Mouse (Mus musculus) small intestine, adult 2 months (tissue): ENCODE data around the gene Zxdc. TPM values are rescaled to one million over a fixed set of nuclear protein-coding genes. Genes with fewer than 3 reads are reported as not detected.
A peak's percentile ranks its signal among the peaks of the same experiment; 100 is the strongest.

Experiments used
- H3K27ac ChIP-seq: fragments of 200-500 bp; 2 replicates; pipeline ENCODE4 v1.5.1; 2012; ENCODE audit warnings: low read depth, low read length, control low read depth, inconsistent platforms; ENCODE audit not compliant: insufficient read depth
- H3K27me3 ChIP-seq: fragments of 200-500 bp; 2 replicates; pipeline ENCODE4 v1.6.1; 2012; ENCODE audit warnings: mild to moderate bottlenecking, moderate library complexity, low read length, inconsistent platforms; ENCODE audit not compliant: control insufficient read depth, insufficient read depth
- H3K36me3 ChIP-seq: fragments of 200-500 bp; 2 replicates; pipeline ENCODE4 v1.6.1; 2012; ENCODE audit warnings: mild to moderate bottlenecking, low read length, control low read depth, inconsistent platforms; ENCODE audit not compliant: control insufficient read depth, insufficient read depth
- H3K4me1 ChIP-seq: fragments of 200-500 bp; 2 replicates; pipeline ENCODE4 v1.6.1; 2012; ENCODE audit warnings: low read length, inconsistent platforms, mixed read lengths; ENCODE audit not compliant: control insufficient read depth, insufficient read depth, insufficient read length
- H3K4me3 ChIP-seq: fragments of 200-500 bp; 2 replicates; pipeline ENCODE4 v1.5.1; 2012; ENCODE audit warnings: low read depth, mild to moderate bottlenecking, control low read depth, inconsistent platforms, low read length, moderate library complexity
- CTCF ChIP-seq: fragments of 200-500 bp; IDR thresholded peaks from 2 replicates; pipeline ENCODE4 v1.5.1; 2012; ENCODE audit warnings: low read depth, mild to moderate bottlenecking, control low read depth, inconsistent platforms, low read length, moderate library complexity, mixed read lengths; ENCODE audit not compliant: insufficient replicate concordance, insufficient read length; ENCODE audit errors: extremely low read depth
- POLR2A ChIP-seq: fragments of 200-500 bp; IDR thresholded peaks from 2 replicates; pipeline ENCODE4 v1.6.1; 2012; ENCODE audit warnings: low read depth, mild to moderate bottlenecking, control low read depth, inconsistent platforms, low read length, moderate library complexity
- WGBS: fragments of 180-500 bp; shearing (Covaris S2); methylation state at CpG from one replicate; pipeline ENCODE4 v1.1.7; 2018; 5-methylcytosine and 5-hydroxymethylcytosine counted together
- polyA plus RNA-seq: library from polyadenylated mRNA; depleted of rRNA; stranded (reverse); fragments of >200 nt; gene quantifications from 2 replicates; pipeline ENCODE4 v1.2.3, GENCODE M21; 2012

The Zxdc gene
- polyA plus RNA-seq, 1 experiment: 26.8 TPM

DNA sequence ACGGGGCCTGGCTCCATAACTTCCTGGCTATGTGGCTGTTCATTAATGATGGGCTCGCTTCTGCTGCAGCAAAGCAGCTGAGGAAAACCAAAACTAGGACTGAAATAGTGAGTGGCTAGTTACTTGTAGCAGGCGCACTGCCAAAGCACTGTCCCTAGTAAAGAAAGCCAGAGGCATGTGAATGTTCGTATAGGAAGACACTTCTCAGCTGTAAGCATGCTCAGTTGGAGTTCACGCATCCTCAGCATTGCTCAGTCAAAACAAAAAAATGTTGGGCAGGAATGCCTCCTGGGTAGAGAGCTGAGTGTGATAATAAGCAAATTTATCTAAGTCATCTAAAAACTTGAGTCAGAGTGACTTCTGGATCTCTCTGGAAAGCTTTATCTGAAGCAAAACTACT lies 11.2 kb upstream of the Zxdc start:
- Histone ChIP-seq H3K36me3 (no peaks in the 10 kb centered on the region), H3K4me1 (peaks cover 15% of the 10 kb centered on the region; the same call in 1 of the 2 replicates), H3K27ac (no peak overlapping the region), H3K4me3 (no peak overlapping the region), H3K27me3 (no peaks in the 10 kb centered on the region)
- TF ChIP-seq POLR2A: no peak
- TF ChIP-seq CTCF: no peak
- WGBS: 64% methylated on average over 5 of the region's 5 CpGs

DNA sequence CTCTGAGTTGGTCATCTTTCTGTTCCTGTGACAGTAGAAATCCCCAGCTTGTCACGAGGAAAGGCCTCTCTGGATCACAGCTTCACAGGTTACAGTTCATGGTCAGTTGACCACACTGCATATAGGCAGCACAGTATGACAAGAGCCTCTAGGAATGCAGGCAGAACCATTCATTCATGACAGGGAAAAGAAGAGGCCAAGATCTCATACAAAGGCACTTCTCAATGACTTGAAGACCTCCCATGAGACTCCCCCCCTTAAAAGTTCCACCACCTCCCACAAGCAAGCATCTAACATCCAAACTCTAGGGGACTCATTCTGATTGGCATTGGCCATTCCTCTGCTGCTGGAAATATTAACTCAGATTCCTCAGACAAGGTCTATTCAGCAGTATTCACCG lies 9.8 kb upstream of the Zxdc start:
- H3K27me3 ChIP-seq: no peaks in the 10 kb centered on the region
- H3K27ac ChIP-seq: 0 out of 2 replicates have a peak overlapping the region, but pooled peaks have one; percentile 51
- WGBS: 81% methylated on average over 2 of the region's 2 CpGs
- TF ChIP-seq CTCF (no peak), POLR2A (no peak)
- H3K36me3 ChIP-seq: no peaks in the 10 kb centered on the region
- H3K4me3 ChIP-seq: no peak overlapping the region
- H3K4me1 ChIP-seq: peaks cover 15% of the 10 kb centered on the region; the same call in 1 of the 2 replicates

GRCm38 (mm10) chr6:90360024-90360781 lies 9.1 kb upstream of the Zxdc start:
- Histone ChIP-seq H3K27me3 (no peaks in the 10 kb centered on the region), H3K4me1 (peaks cover 15% of the 10 kb centered on the region; the same call in 1 of the 2 replicates), H3K27ac (peak overlapping the region; percentile 51), H3K36me3 (no peaks in the 10 kb centered on the region), H3K4me3 (no peak overlapping the region)
- 13% methylated on average over 7 of the region's 7 CpGs for WGBS
- TF ChIP-seq CTCF: no peak
- TF ChIP-seq POLR2A: no peak

DNA sequence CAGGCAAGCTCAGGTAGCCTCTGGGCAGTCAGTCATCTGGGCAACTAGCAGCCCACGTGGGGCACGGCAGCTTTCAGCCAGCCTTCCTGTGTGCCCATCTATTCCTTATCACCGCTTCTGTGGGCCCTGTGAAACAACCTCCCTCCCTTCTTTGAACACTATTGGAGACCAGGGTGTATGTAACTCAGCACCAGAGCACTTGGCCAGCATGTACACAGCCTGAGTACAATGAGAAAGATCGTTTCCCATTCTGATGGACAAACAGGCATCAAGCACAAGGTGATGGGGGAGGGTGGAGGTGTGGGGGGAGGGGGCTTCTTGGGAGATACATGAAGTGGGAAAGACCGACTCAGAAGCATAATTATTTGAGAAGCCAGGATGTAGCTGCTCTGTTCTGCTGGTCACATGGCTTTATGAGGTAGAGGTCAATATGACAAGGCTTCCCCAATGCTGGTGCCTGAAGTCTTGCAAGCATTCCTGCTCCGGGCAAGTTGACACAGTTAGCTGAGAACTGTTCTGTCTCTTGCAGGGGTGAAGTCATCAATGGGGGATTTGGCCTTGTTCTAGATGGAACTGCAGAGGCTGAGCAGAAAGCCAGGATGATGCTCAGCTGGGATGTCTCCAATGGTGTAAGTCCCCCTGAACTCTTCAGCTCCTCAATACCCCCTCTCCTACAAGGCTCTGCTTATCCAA lies 8.2 kb upstream of the Zxdc start:
- H3K4me1 ChIP-seq: peaks cover 15% of the 10 kb centered on the region; the same call in 1 of the 2 replicates
- peak overlapping the region; percentile 51 for H3K27ac ChIP-seq
- H3K36me3 ChIP-seq: no peaks in the 10 kb centered on the region
- no peaks in the 10 kb centered on the region for H3K27me3 ChIP-seq
- H3K4me3 ChIP-seq: no peak overlapping the region
- WGBS: 85% methylated on average over 6 of the region's 6 CpGs
- TF ChIP-seq POLR2A (no peak), CTCF (no peak)

GRCm38 (mm10) chr6:90363301-90363700 lies 6.0 kb upstream of the Zxdc start:
- Histone ChIP-seq H3K27me3 (no peaks in the 10 kb centered on the region), H3K27ac (no peak overlapping the region), H3K36me3 (no peaks in the 10 kb centered on the region), H3K4me1 (peaks cover 15% of the 10 kb centered on the region; the same call in 1 of the 2 replicates), H3K4me3 (no peak overlapping the region)
- no peak for TF ChIP-seq POLR2A
- TF ChIP-seq CTCF: no peak
- WGBS: 88% methylated on average over 5 of the region's 5 CpGs

DNA sequence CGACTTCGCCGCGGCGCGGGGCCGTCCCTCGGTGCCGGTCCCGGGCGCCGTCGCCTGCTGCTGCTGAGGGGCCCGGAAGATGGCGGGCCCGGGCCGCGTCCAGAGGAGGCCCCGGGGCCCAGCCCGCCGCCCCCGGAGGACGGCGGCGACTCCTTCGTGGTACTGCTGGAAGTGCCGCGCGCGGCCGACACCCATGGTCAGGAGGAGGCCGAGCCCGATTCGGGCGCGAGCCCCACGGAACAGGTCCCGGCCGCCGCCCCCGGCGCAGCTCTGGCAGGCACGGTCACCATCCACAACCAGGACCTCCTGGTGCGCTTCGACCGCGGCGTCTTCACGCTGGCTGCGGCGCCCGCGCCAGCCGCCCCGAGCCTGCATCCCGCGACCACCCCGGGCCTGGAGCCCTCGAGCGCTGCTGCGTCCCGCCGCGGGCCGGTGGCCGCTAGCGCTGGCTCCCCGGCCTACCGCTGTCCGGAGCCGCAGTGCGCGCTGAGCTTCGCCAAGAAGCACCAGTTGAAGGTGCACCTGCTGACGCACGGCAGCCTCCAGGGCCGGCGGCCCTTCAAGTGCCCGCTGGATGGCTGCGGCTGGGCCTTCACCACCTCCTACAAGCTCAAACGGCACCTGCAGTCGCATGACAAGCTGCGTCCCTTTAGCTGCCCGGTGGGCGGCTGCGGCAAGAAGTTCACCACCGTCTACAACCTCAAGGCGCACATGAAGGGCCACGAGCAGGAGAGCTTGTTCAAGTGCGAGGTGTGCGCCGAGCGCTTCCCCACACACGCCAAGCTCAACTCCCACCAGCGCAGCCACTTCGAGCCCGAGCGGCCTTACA lies 647 bp downstream of the Zxdc start:
- Histone ChIP-seq H3K27me3 (no peaks in the 10 kb centered on the region), H3K36me3 (peaks cover 17% of the 10 kb centered on the region), H3K4me3 (peak overlapping the region; percentile 76), H3K27ac (0 out of 2 replicates have a peak overlapping the region, but pooled peaks have one; percentile 10), H3K4me1 (peaks cover 15% of the 10 kb centered on the region; the same call in 1 of the 2 replicates)
- no peak for TF ChIP-seq POLR2A
- TF ChIP-seq CTCF: no peak
- under 1% methylated on average over 95 of the region's 98 CpGs for WGBS
